Mouse (Mus musculus) heart, embryonic 14.5 days (tissue): ENCODE results near the gene Sox18. TPM values are rescaled to one million over a fixed set of nuclear protein-coding genes. Genes with fewer than 3 reads are reported as not detected.

ENCODE experiments used
- ATAC-seq: fragments of 200-750 bp; cut with Nextera tagmentation; 2 replicates; pipeline ENCODE4 v1.8.0; 2017; ENCODE audit warnings: low read depth, moderate TSS enrichment; ENCODE audit not compliant: insufficient number of reproducible peaks, insufficient read depth, low FRiP score
- H3K27ac ChIP-seq, 2 experiments: fragments of 200-500 bp in 1 of 2; fragments of 300-500 bp in 1 of 2; sonication (generic) in 1 of 2; replicated peaks in 1 of 2; 2 replicates each; pipeline ENCODE4 v1.5.1; 2012 to 2014; ENCODE audit warnings: low read depth in 2 of 2, low read length in 2 of 2, control low read depth in 1 of 2, mild to moderate bottlenecking in 1 of 2, mixed read lengths in 1 of 2; ENCODE audit not compliant: control insufficient read depth in 1 of 2, insufficient read depth in 1 of 2
- H3K27me3 ChIP-seq: fragments of 300-500 bp; sonication (generic); 2 replicates; pipeline ENCODE4 v1.6.1; 2014; ENCODE audit warnings: mild to moderate bottlenecking, low read length, control low read depth; ENCODE audit not compliant: control insufficient read depth, insufficient read depth
- H3K36me3 ChIP-seq: fragments of 300-500 bp; sonication (generic); 2 replicates; pipeline ENCODE4 v1.6.1; 2014; ENCODE audit warnings: mild to moderate bottlenecking, control low read depth, low read length, mixed read lengths; ENCODE audit not compliant: control insufficient read depth, insufficient read depth
- H3K4me1 ChIP-seq, 2 experiments: fragments of 200-500 bp in 1 of 2; fragments of 300-500 bp in 1 of 2; sonication (generic) in 1 of 2; 2 replicates each; pipeline ENCODE4 v1.6.1; 2012 to 2014; ENCODE audit warnings: low read length in 2 of 2, control low read depth in 1 of 2, mixed read lengths in 1 of 2; ENCODE audit not compliant: control insufficient read depth in 2 of 2, insufficient read depth in 2 of 2
- H3K4me2 ChIP-seq: fragments of 300-500 bp; sonication (generic); 2 replicates; pipeline ENCODE4 v1.6.1; 2014; ENCODE audit warnings: mild to moderate bottlenecking, low read length
- H3K4me3 ChIP-seq, 2 experiments: fragments of 200-500 bp in 1 of 2; fragments of 300-500 bp in 1 of 2; sonication (generic) in 1 of 2; 2 replicates each; pipeline ENCODE4 v1.5.1; 2012 to 2014; ENCODE audit warnings: low read length in 2 of 2, mild to moderate bottlenecking in 2 of 2, control low read depth in 1 of 2, low read depth in 1 of 2, moderate library complexity in 1 of 2; ENCODE audit not compliant: control insufficient read depth in 1 of 2, insufficient read depth in 1 of 2
- H3K9ac ChIP-seq: fragments of 300-500 bp; sonication (generic); 2 replicates; pipeline ENCODE4 v1.6.1; 2014; ENCODE audit warnings: mild to moderate bottlenecking, low read length
- H3K9me3 ChIP-seq: fragments of 300-500 bp; sonication (generic); 2 replicates; pipeline ENCODE4 v1.6.1; 2016; ENCODE audit warnings: low read length, control low read depth; ENCODE audit not compliant: control insufficient read depth
- WGBS: fragments of 180-500 bp; shearing (Covaris S2); extraction: QIAGEN DNeasy Blood & Tissue Kit; methylation state at CpG from one replicate; pipeline ENCODE4 v1.1.7; 2014; 5-methylcytosine and 5-hydroxymethylcytosine counted together
- polyA plus RNA-seq: library from polyadenylated mRNA; unstranded; fragments of >200 nt; fragmentation: Nextera tagmentation; extraction: Ambion mirVana; gene quantifications from 2 replicates; pipeline ENCODE4 v1.2.1, GENCODE M21; 2014

Sox18 gene
- polyA plus RNA-seq: 44.1 and 49.2 TPM in 2 replicates

- Histone ChIP-seq H3K27me3 (peaks cover 58% of the 10 kb centered on the region), H3K9ac (peak within 1 kb of the TSS; percentile 76), H3K4me2 (peak within 1 kb of the TSS; percentile 75), H3K27ac (peak within 1 kb of the TSS; percentile 38 to 74), H3K9me3 (no peaks in the 10 kb centered on the region), H3K4me1 (peaks cover 7 to 21% of the 10 kb centered on the region in 2 experiments), H3K36me3 (no peaks in the 10 kb centered on the region), H3K4me3 (peak within 1 kb of the TSS; percentile 55)
- WGBS: under 1% methylated on average over 41 of the region's 43 CpGs
- ATAC-seq: peak; percentile 14; the same call in 1 of the 2 replicates
These were observed at the start of gene Sox18 for GRCm38 (mm10) chr2:181671326-181671725. Gene Sox18, minus strand, starts transcription at chr2:181671640.

GRCm38 (mm10) chr2:181721200-181721599, 49.8 kb upstream of the Sox18 start:
- ATAC-seq: no peak
- Histone ChIP-seq H3K9ac (no peak overlapping the region), H3K4me2 (no peak overlapping the region), H3K27ac (no peak overlapping the region), H3K9me3 (no peaks in the 10 kb centered on the region), H3K27me3 (no peaks in the 10 kb centered on the region), H3K36me3 (peaks cover 7% of the 10 kb centered on the region; the same call in 1 of the 2 replicates), H3K4me1 (no peaks in the 10 kb centered on the region; a peak in 1 of 4 replicates), H3K4me3 (no peak overlapping the region)

GRCm38 (mm10) chr2:181720061-181720460, 48.6 kb upstream of the Sox18 start:
- no peaks in the 10 kb centered on the region for H3K9me3 ChIP-seq
- no peaks in the 10 kb centered on the region for H3K27me3 ChIP-seq
- H3K4me1 ChIP-seq: peaks cover 5 to 7% of the 10 kb centered on the region in 2 experiments; a peak in 3 of 4 replicates
- peaks cover 7% of the 10 kb centered on the region; the same call in 1 of the 2 replicates for H3K36me3 ChIP-seq
- no peak overlapping the region for H3K9ac ChIP-seq
- no peak overlapping the region for H3K27ac ChIP-seq
- no peak for ATAC-seq
- WGBS: 32% methylated on average over 3 of the region's 3 CpGs
- H3K4me3 ChIP-seq: no peak overlapping the region
- H3K4me2 ChIP-seq: no peak overlapping the region

- WGBS: 47% methylated on average over 3 of the region's 3 CpGs
- Histone ChIP-seq H3K4me3 (no peak overlapping the region), H3K4me2 (no peak overlapping the region)
These were observed 45.6 kb upstream of the Sox18 start for GRCm38 (mm10) chr2:181716991-181717390.

GRCm38 (mm10) chr2:181715382-181715781, 43.9 kb upstream of the Sox18 start:
- no peak for ATAC-seq
- Histone ChIP-seq H3K4me3 (peak overlapping the region; percentile 35 to 42), H3K27ac (peak overlapping the region; percentile 69 to 77), H3K36me3 (peaks cover 4% of the 10 kb centered on the region; the same call in 1 of the 2 replicates), H3K4me1 (peaks cover 9 to 13% of the 10 kb centered on the region in 2 experiments; a peak in 3 of 4 replicates), H3K9me3 (no peaks in the 10 kb centered on the region), H3K4me2 (peak overlapping the region; percentile 62), H3K9ac (peak overlapping the region; percentile 66), H3K27me3 (no peaks in the 10 kb centered on the region)
- 56% methylated on average over 3 of the region's 3 CpGs for WGBS

More at GRCm38 (mm10) chr2:181716991-181717390, 45.6 kb upstream of the Sox18 start:
- Histone ChIP-seq H3K4me1 (peaks cover 9 to 13% of the 10 kb centered on the region in 2 experiments; a peak in 3 of 4 replicates), H3K36me3 (peaks cover 7% of the 10 kb centered on the region; the same call in 1 of the 2 replicates), H3K9me3 (no peaks in the 10 kb centered on the region), H3K27ac (no peak overlapping the region), H3K27me3 (no peaks in the 10 kb centered on the region), H3K9ac (no peak overlapping the region)
- ATAC-seq: no peak

- no peaks in the 10 kb centered on the region for H3K27me3 ChIP-seq
- peak within 1 kb of the TSS; percentile 69 to 77 for H3K27ac ChIP-seq
- H3K4me2 ChIP-seq: peak within 1 kb of the TSS; percentile 62
- H3K4me3 ChIP-seq: peak within 1 kb of the TSS; percentile 35 to 42
- H3K9ac ChIP-seq: peak within 1 kb of the TSS; percentile 66
- ATAC-seq: peak; percentile 33; the same call in 1 of the 2 replicates
- peaks cover 9 to 13% of the 10 kb centered on the region in 2 experiments; a peak in 3 of 4 replicates for H3K4me1 ChIP-seq
- H3K36me3 ChIP-seq: peaks cover 4% of the 10 kb centered on the region; the same call in 1 of the 2 replicates
- WGBS: 0% methylated on average over 7 of the region's 7 CpGs
- no peaks in the 10 kb centered on the region for H3K9me3 ChIP-seq
These were observed 43.5 kb upstream of the Sox18 start, which contains the start of gene Oprl1 for GRCm38 (mm10) chr2:181714903-181715326. Gene Oprl1, plus strand, starts transcription at chr2:181715016.

- Histone ChIP-seq H3K27ac (no peak overlapping the region), H3K9me3 (no peaks in the 10 kb centered on the region), H3K9ac (no peak overlapping the region), H3K4me1 (peaks cover 9 to 13% of the 10 kb centered on the region in 2 experiments; a peak in 3 of 4 replicates), H3K4me3 (no peak overlapping the region), H3K4me2 (no peak overlapping the region), H3K27me3 (no peaks in the 10 kb centered on the region), H3K36me3 (peaks cover 1% of the 10 kb centered on the region; the same call in 1 of the 2 replicates)
- ATAC-seq: no peak
- WGBS: 90% methylated on average over 1 of the region's 1 CpGs
These were observed 42.3 kb upstream of the Sox18 start for GRCm38 (mm10) chr2:181713749-181714148.
